Mouse (Mus musculus): Measurements from ENCODE around the gene Immp1l. TPM values are rescaled to one million over a fixed set of nuclear protein-coding genes. Genes with fewer than 3 reads are reported as not detected.
A peak's percentile ranks its signal among the peaks of the same experiment; 100 is the strongest.

Immp1l gene
- 152 and 157 TPM in 2 replicates for polyA plus RNA-seq (2015; fragmentation: Nextera tagmentation; extraction: Ambion mirVana)

- peak; percentile 99 for DNase-seq (ENCODE audit: low spot score)
- Histone ChIP-seq H3K27me3 (ENCODE audit: insufficient read depth, low read length) (no peaks in the 10 kb centered on the region), H3K4me1 (replicated peaks; ENCODE audit: insufficient read depth, low read length) (no peaks in the 10 kb centered on the region), H3K9ac (ENCODE audit: low read depth, low read length) (peak within 1 kb of the TSS; percentile 68), H3K36me3 (ENCODE audit: insufficient read depth, low read length) (no peaks in the 10 kb centered on the region), H3K27ac (peak within 1 kb of the TSS; percentile 68), H3K9me3 (replicated peaks; ENCODE audit: low read length) (no peaks in the 10 kb centered on the region), H3K4me2 (ENCODE audit: low read length) (peak within 1 kb of the TSS; percentile 87), H3K4me3 (replicated peaks; ENCODE audit: low read depth, low read length) (peak within 1 kb of the TSS; percentile 53)
- TF ChIP-seq CTCF (IDR thresholded peaks at IDR 0.05; ENCODE audit: low read depth) = no peak
- WGBS = under 1% methylated on average over 39 of the region's 39 CpGs
- peak; percentile 100 for ATAC-seq (replicated peaks; ENCODE audit: low FRiP score, low read depth)
Observed at GRCm38 (mm10) chr2:105903896-105904756, at the start of gene Immp1l, which contains the start of gene Elp4. Immp1l (plus strand) TSS chr2:105904638. Elp4 (minus strand) TSS chr2:105904564.

GRCm38 (mm10) chr2:105854740-105855139 is 49.7 kb upstream of the Immp1l start:
- TF ChIP-seq CTCF (IDR thresholded peaks at IDR 0.05; ENCODE audit: low read depth) = no peak
- DNase-seq (ENCODE audit: low spot score) (no peak), ATAC-seq (replicated peaks; ENCODE audit: low FRiP score, low read depth) (no peak)
- H3K9ac ChIP-seq (ENCODE audit: low read depth, low read length) = no peak overlapping the region
- H3K4me3 ChIP-seq (replicated peaks; ENCODE audit: low read depth, low read length) = no peak overlapping the region
- no peaks in the 10 kb centered on the region for H3K4me1 ChIP-seq (replicated peaks; ENCODE audit: insufficient read depth, low read length)
- no peaks in the 10 kb centered on the region for H3K9me3 ChIP-seq (replicated peaks; ENCODE audit: low read length)
- H3K27me3 ChIP-seq (ENCODE audit: insufficient read depth, low read length) = no peaks in the 10 kb centered on the region
- H3K36me3 ChIP-seq (ENCODE audit: insufficient read depth, low read length) = no peaks in the 10 kb centered on the region
- WGBS = 61% methylated on average over 2 of the region's 2 CpGs
- H3K4me2 ChIP-seq (ENCODE audit: low read length) = no peak overlapping the region
- no peak overlapping the region for H3K27ac ChIP-seq

- Histone ChIP-seq H3K4me1 (replicated peaks; ENCODE audit: insufficient read depth, low read length) (no peaks in the 10 kb centered on the region), H3K4me3 (replicated peaks; ENCODE audit: low read depth, low read length) (no peak overlapping the region), H3K27ac (no peak overlapping the region), H3K9ac (ENCODE audit: low read depth, low read length) (no peak overlapping the region), H3K36me3 (ENCODE audit: insufficient read depth, low read length) (no peaks in the 10 kb centered on the region), H3K27me3 (ENCODE audit: insufficient read depth, low read length) (no peaks in the 10 kb centered on the region), H3K9me3 (replicated peaks; ENCODE audit: low read length) (no peaks in the 10 kb centered on the region), H3K4me2 (ENCODE audit: low read length) (no peak overlapping the region)
- no peak for ATAC-seq (replicated peaks; ENCODE audit: low FRiP score, low read depth)
- TF ChIP-seq CTCF (IDR thresholded peaks at IDR 0.05; ENCODE audit: low read depth) = no peak
- no peak for DNase-seq (ENCODE audit: low spot score)
- 87% methylated on average over 1 of the region's 1 CpGs for WGBS
Observed at GRCm38 (mm10) chr2:105873403-105873802, 31.0 kb upstream of the Immp1l start.

GRCm38 (mm10) chr2:105890816-105891215 is 13.6 kb upstream of the Immp1l start:
- ATAC-seq (replicated peaks; ENCODE audit: low FRiP score, low read depth) (no peak), DNase-seq (ENCODE audit: low spot score) (no peak)
- H3K4me3 ChIP-seq (replicated peaks; ENCODE audit: low read depth, low read length) = no peak overlapping the region
- H3K9me3 ChIP-seq (replicated peaks; ENCODE audit: low read length) = no peaks in the 10 kb centered on the region
- H3K27ac ChIP-seq = no peak overlapping the region
- H3K36me3 ChIP-seq (ENCODE audit: insufficient read depth, low read length) = 0 out of 2 replicates have a peak, but pooled peaks cover 3% of the 10 kb centered on the region
- H3K9ac ChIP-seq (ENCODE audit: low read depth, low read length) = no peak overlapping the region
- H3K4me2 ChIP-seq (ENCODE audit: low read length) = no peak overlapping the region
- TF ChIP-seq CTCF (IDR thresholded peaks at IDR 0.05; ENCODE audit: low read depth) = no peak
- H3K27me3 ChIP-seq (ENCODE audit: insufficient read depth, low read length) = no peaks in the 10 kb centered on the region
- no peaks in the 10 kb centered on the region for H3K4me1 ChIP-seq (replicated peaks; ENCODE audit: insufficient read depth, low read length)

GRCm38 (mm10) chr2:105904757-105905146 is 314 bp downstream of the Immp1l start:
- Histone ChIP-seq H3K9ac (ENCODE audit: low read depth, low read length) (peak overlapping the region; percentile 68), H3K4me3 (replicated peaks; ENCODE audit: low read depth, low read length) (peak overlapping the region; percentile 53), H3K36me3 (ENCODE audit: insufficient read depth, low read length) (no peaks in the 10 kb centered on the region), H3K9me3 (replicated peaks; ENCODE audit: low read length) (no peaks in the 10 kb centered on the region), H3K4me2 (ENCODE audit: low read length) (peak overlapping the region; percentile 74), H3K27me3 (ENCODE audit: insufficient read depth, low read length) (no peaks in the 10 kb centered on the region), H3K4me1 (replicated peaks; ENCODE audit: insufficient read depth, low read length) (no peaks in the 10 kb centered on the region), H3K27ac (peak overlapping the region; percentile 68)
- under 1% methylated on average over 12 of the region's 12 CpGs for WGBS
- no peak for TF ChIP-seq CTCF (IDR thresholded peaks at IDR 0.05; ENCODE audit: low read depth)
- no peak for DNase-seq (ENCODE audit: low spot score)
- peak; percentile 60 for ATAC-seq (replicated peaks; ENCODE audit: low FRiP score, low read depth)

GRCm38 (mm10) chr2:105908351-105908750 is 3.9 kb downstream of the Immp1l start:
- WGBS = 85% methylated on average over 5 of the region's 5 CpGs
- H3K36me3 ChIP-seq (ENCODE audit: insufficient read depth, low read length) = 0 out of 2 replicates have a peak, but pooled peaks cover 10% of the 10 kb centered on the region

More at GRCm38 (mm10) chr2:105908351-105908750, 3.9 kb downstream of the Immp1l start:
- H3K9ac ChIP-seq (ENCODE audit: low read depth, low read length) = no peak overlapping the region
- no peak overlapping the region for H3K4me2 ChIP-seq (ENCODE audit: low read length)
- no peak for DNase-seq (ENCODE audit: low spot score)
- H3K27me3 ChIP-seq (ENCODE audit: insufficient read depth, low read length) = no peaks in the 10 kb centered on the region
- no peak overlapping the region for H3K4me3 ChIP-seq (replicated peaks; ENCODE audit: low read depth, low read length)
- no peak overlapping the region for H3K27ac ChIP-seq
- H3K4me1 ChIP-seq (replicated peaks; ENCODE audit: insufficient read depth, low read length) = no peaks in the 10 kb centered on the region
- H3K9me3 ChIP-seq (replicated peaks; ENCODE audit: low read length) = no peaks in the 10 kb centered on the region
- no peak for ATAC-seq (replicated peaks; ENCODE audit: low FRiP score, low read depth)
- TF ChIP-seq CTCF (IDR thresholded peaks at IDR 0.05; ENCODE audit: low read depth) = peak; percentile 45; the same call in 1 of the 2 replicates
